Mouse (Mus musculus): ENCODE measurements around the gene Gps2. TPM values are rescaled to one million over a fixed set of nuclear protein-coding genes. Genes with fewer than 3 reads are reported as not detected.

The Gps2 gene
- polyA plus RNA-seq, 1 experiment from 2014 or later = 63.0 TPM

GRCm38 (mm10) chr11:69880506-69880852 is 33.2 kb upstream of the Gps2 start:
- Histone ChIP-seq H3K27ac (peak overlapping the region; percentile 91), H3K4me2 (ENCODE audit: low read length) (peak overlapping the region; percentile 82), H3K36me3 (ENCODE audit: insufficient read depth, low read length) (no peaks in the 10 kb centered on the region), H3K4me3 (replicated peaks; ENCODE audit: low read depth, low read length) (peak overlapping the region; percentile 46), H3K4me1 (replicated peaks; ENCODE audit: insufficient read depth, low read length) (peaks cover 27% of the 10 kb centered on the region), H3K9ac (ENCODE audit: low read depth, low read length) (peak overlapping the region; percentile 59), H3K9me3 (replicated peaks; ENCODE audit: low read length) (no peaks in the 10 kb centered on the region), H3K27me3 (ENCODE audit: insufficient read depth, low read length) (no peaks in the 10 kb centered on the region)
- TF ChIP-seq CTCF (IDR thresholded peaks at IDR 0.05; ENCODE audit: low read depth) = peak; percentile 82
- DNase-seq (ENCODE audit: low spot score) (peak; percentile 92), ATAC-seq (replicated peaks; ENCODE audit: low FRiP score, low read depth) (peak; percentile 38; the same call in 1 of the 2 replicates)
- under 1% methylated on average over 18 of the region's 18 CpGs for WGBS

- DNase-seq (ENCODE audit: low spot score) (peak; percentile 93), ATAC-seq (replicated peaks; ENCODE audit: low FRiP score, low read depth) (peak; percentile 87)
- TF ChIP-seq CTCF (IDR thresholded peaks at IDR 0.05; ENCODE audit: low read depth) = peak; percentile 63
- peak within 1 kb of the TSS; percentile 46 for H3K4me3 ChIP-seq (replicated peaks; ENCODE audit: low read depth, low read length)
- no peaks in the 10 kb centered on the region for H3K27me3 ChIP-seq (ENCODE audit: insufficient read depth, low read length)
- peak within 1 kb of the TSS; percentile 59 for H3K9ac ChIP-seq (ENCODE audit: low read depth, low read length)
- peak within 1 kb of the TSS; percentile 91 for H3K27ac ChIP-seq
- no peaks in the 10 kb centered on the region for H3K36me3 ChIP-seq (ENCODE audit: insufficient read depth, low read length)
- peaks cover 27% of the 10 kb centered on the region for H3K4me1 ChIP-seq (replicated peaks; ENCODE audit: insufficient read depth, low read length)
- H3K9me3 ChIP-seq (replicated peaks; ENCODE audit: low read length) = no peaks in the 10 kb centered on the region
- peak within 1 kb of the TSS; percentile 82 for H3K4me2 ChIP-seq (ENCODE audit: low read length)
- WGBS = under 1% methylated on average over 46 of the region's 46 CpGs
Measured at GRCm38 (mm10) chr11:69880853-69881603, 32.7 kb upstream of the Gps2 start, which contains the start of gene Kctd11. Gene Kctd11 (minus strand): TSS chr11:69881406.

- H3K9ac ChIP-seq (ENCODE audit: low read depth, low read length) = peak overlapping the region; percentile 59
- H3K4me1 ChIP-seq (replicated peaks; ENCODE audit: insufficient read depth, low read length) = peaks cover 27% of the 10 kb centered on the region
- H3K9me3 ChIP-seq (replicated peaks; ENCODE audit: low read length) = no peaks in the 10 kb centered on the region
- peak overlapping the region; percentile 46 for H3K4me3 ChIP-seq (replicated peaks; ENCODE audit: low read depth, low read length)
- TF ChIP-seq CTCF (IDR thresholded peaks at IDR 0.05; ENCODE audit: low read depth) = no peak
- WGBS = 53% methylated on average over 21 of the region's 21 CpGs
- H3K27me3 ChIP-seq (ENCODE audit: insufficient read depth, low read length) = no peaks in the 10 kb centered on the region
- no peaks in the 10 kb centered on the region for H3K36me3 ChIP-seq (ENCODE audit: insufficient read depth, low read length)
- peak; percentile 2; the same call in 1 of the 2 replicates for ATAC-seq (replicated peaks; ENCODE audit: low FRiP score, low read depth)
- peak overlapping the region; percentile 91 for H3K27ac ChIP-seq
- peak overlapping the region; percentile 82 for H3K4me2 ChIP-seq (ENCODE audit: low read length)
- no peak for DNase-seq (ENCODE audit: low spot score)
Measured at GRCm38 (mm10) chr11:69881787-69882670, 31.7 kb upstream of the Gps2 start.

- H3K27ac ChIP-seq = no peak overlapping the region
- H3K4me1 ChIP-seq (replicated peaks; ENCODE audit: insufficient read depth, low read length) = peaks cover 22% of the 10 kb centered on the region
- no peak overlapping the region for H3K4me2 ChIP-seq (ENCODE audit: low read length)
- ATAC-seq (replicated peaks; ENCODE audit: low FRiP score, low read depth) = no peak
- H3K4me3 ChIP-seq (replicated peaks; ENCODE audit: low read depth, low read length) = no peak overlapping the region
- no peaks in the 10 kb centered on the region for H3K36me3 ChIP-seq (ENCODE audit: insufficient read depth, low read length)
- no peak for DNase-seq (ENCODE audit: low spot score)
- H3K9ac ChIP-seq (ENCODE audit: low read depth, low read length) = no peak overlapping the region
- no peaks in the 10 kb centered on the region for H3K27me3 ChIP-seq (ENCODE audit: insufficient read depth, low read length)
- TF ChIP-seq CTCF (IDR thresholded peaks at IDR 0.05; ENCODE audit: low read depth) = peak; percentile 58
- no peaks in the 10 kb centered on the region for H3K9me3 ChIP-seq (replicated peaks; ENCODE audit: low read length)
- 72% methylated on average over 4 of the region's 4 CpGs for WGBS
Measured at GRCm38 (mm10) chr11:69883066-69883465, 30.6 kb upstream of the Gps2 start.

GRCm38 (mm10) chr11:69883527-69884151 is 30.0 kb upstream of the Gps2 start:
- Histone ChIP-seq H3K4me2 (ENCODE audit: low read length) (no peak overlapping the region), H3K27ac (peak overlapping the region; percentile 2; the same call in 1 of the 2 replicates), H3K4me3 (replicated peaks; ENCODE audit: low read depth, low read length) (no peak overlapping the region), H3K27me3 (ENCODE audit: insufficient read depth, low read length) (no peaks in the 10 kb centered on the region), H3K9me3 (replicated peaks; ENCODE audit: low read length) (no peaks in the 10 kb centered on the region), H3K9ac (ENCODE audit: low read depth, low read length) (no peak overlapping the region), H3K36me3 (ENCODE audit: insufficient read depth, low read length) (no peaks in the 10 kb centered on the region), H3K4me1 (replicated peaks; ENCODE audit: insufficient read depth, low read length) (peaks cover 21% of the 10 kb centered on the region)
- DNase-seq (ENCODE audit: low spot score) = no peak
- WGBS = 82% methylated on average over 8 of the region's 8 CpGs
- TF ChIP-seq CTCF (IDR thresholded peaks at IDR 0.05; ENCODE audit: low read depth) = no peak
- no peak for ATAC-seq (replicated peaks; ENCODE audit: low FRiP score, low read depth)

GRCm38 (mm10) chr11:69884240-69884639 is 29.4 kb upstream of the Gps2 start:
- 48% methylated on average over 9 of the region's 9 CpGs for WGBS
- Histone ChIP-seq H3K27ac (peak overlapping the region; percentile 2; the same call in 1 of the 2 replicates), H3K27me3 (ENCODE audit: insufficient read depth, low read length) (no peaks in the 10 kb centered on the region), H3K9ac (ENCODE audit: low read depth, low read length) (no peak overlapping the region), H3K4me3 (replicated peaks; ENCODE audit: low read depth, low read length) (no peak overlapping the region), H3K4me1 (replicated peaks; ENCODE audit: insufficient read depth, low read length) (peaks cover 15% of the 10 kb centered on the region), H3K36me3 (ENCODE audit: insufficient read depth, low read length) (no peaks in the 10 kb centered on the region), H3K4me2 (ENCODE audit: low read length) (peak overlapping the region; percentile 30; the same call in 1 of the 2 replicates), H3K9me3 (replicated peaks; ENCODE audit: low read length) (no peaks in the 10 kb centered on the region)
- ATAC-seq (replicated peaks; ENCODE audit: low FRiP score, low read depth) (no peak), DNase-seq (ENCODE audit: low spot score) (no peak)
- no peak for TF ChIP-seq CTCF (IDR thresholded peaks at IDR 0.05; ENCODE audit: low read depth)
